Mouse (Mus musculus): ENCODE results near the gene Ap3m1. TPM values are rescaled to one million over a fixed set of nuclear protein-coding genes. Genes with fewer than 3 reads are reported as not detected.

The Ap3m1 gene
- 73.0 and 108 TPM in 2 replicates for polyA plus RNA-seq (2012; rRNA removed)

GRCm38 (mm10) chr14:21052112-21052780, at the start of gene Ap3m1, which contains the start of gene Adk:
TSS of gene Ap3m1 (minus strand) at chr14:21052508.
TSS of gene Adk (plus strand) at chr14:21052574.

Other genes with a start within 250 kb of the Ap3m1 start
- gene Plau, start 215.8 kb downstream of the Ap3m1 start, polyA plus RNA-seq (2012; rRNA removed) = 2.4 and 4.7 TPM in 2 replicates
- gene Vcl, start 123.1 kb downstream of the Ap3m1 start, polyA plus RNA-seq (2012; rRNA removed) = 25.6 and 45.5 TPM in 2 replicates
- gene Adk, start 66 bp upstream of the Ap3m1 start, polyA plus RNA-seq (2012; rRNA removed) = 51.0 and 55.4 TPM in 2 replicates

All from central nervous system, embryonic 11.5 days (tissue).